Mouse (Mus musculus): Measurements from ENCODE around the gene Rpl18a. TPM values are rescaled to one million over a fixed set of nuclear protein-coding genes. Genes with fewer than 3 reads are reported as not detected.

Rpl18a gene
- polyA plus RNA-seq, 1 experiment from 2014 or later = 4,326 TPM

GRCm38 (mm10) chr8:70920049-70920922 is 23.1 kb upstream of the Rpl18a start:
- no peak overlapping the region for H3K9ac ChIP-seq
- WGBS = 89% methylated on average over 9 of the region's 9 CpGs
- no peaks in the 10 kb centered on the region for H3K27me3 ChIP-seq
- no peak overlapping the region for H3K27ac ChIP-seq
- no peaks in the 10 kb centered on the region for H3K4me1 ChIP-seq
- peaks cover 62% of the 10 kb centered on the region for H3K36me3 ChIP-seq
- no peak overlapping the region for H3K4me2 ChIP-seq
- H3K9me3 ChIP-seq (replicated peaks) = no peaks in the 10 kb centered on the region
- ATAC-seq (replicated peaks; ENCODE audit: low FRiP score) = no peak
- H3K4me3 ChIP-seq (replicated peaks) = no peak overlapping the region

DNA sequence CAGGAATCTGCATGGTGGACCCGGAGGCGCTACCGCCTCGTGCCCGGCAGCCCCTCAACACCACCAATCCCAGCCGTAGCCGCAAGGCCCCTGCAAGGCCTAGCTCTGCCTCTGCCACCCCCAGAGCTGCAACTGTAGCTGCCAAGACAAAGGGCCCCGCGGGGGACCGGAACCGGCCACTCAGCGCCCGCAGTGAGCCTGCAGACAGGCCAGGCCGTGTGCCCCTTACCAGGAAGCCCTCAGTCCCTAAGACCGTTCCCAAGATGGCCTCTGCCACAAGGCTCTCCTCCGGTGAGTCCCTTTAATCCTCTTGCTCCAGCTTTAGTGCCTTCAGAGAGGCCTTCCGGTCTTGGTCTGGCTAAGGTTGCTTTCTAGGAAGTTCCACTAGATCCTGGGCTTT is 17.5 kb upstream of the Rpl18a start:
- no peak for ATAC-seq (replicated peaks; ENCODE audit: low FRiP score)
- no peak overlapping the region for H3K27ac ChIP-seq
- no peak overlapping the region for H3K9ac ChIP-seq
- no peaks in the 10 kb centered on the region for H3K9me3 ChIP-seq (replicated peaks)
- no peaks in the 10 kb centered on the region for H3K4me1 ChIP-seq
- H3K4me2 ChIP-seq = no peak overlapping the region
- H3K4me3 ChIP-seq (replicated peaks) = no peak overlapping the region
- H3K27me3 ChIP-seq = no peaks in the 10 kb centered on the region
- peaks cover 91% of the 10 kb centered on the region for H3K36me3 ChIP-seq
- 96% methylated on average over 17 of the region's 17 CpGs for WGBS

DNA sequence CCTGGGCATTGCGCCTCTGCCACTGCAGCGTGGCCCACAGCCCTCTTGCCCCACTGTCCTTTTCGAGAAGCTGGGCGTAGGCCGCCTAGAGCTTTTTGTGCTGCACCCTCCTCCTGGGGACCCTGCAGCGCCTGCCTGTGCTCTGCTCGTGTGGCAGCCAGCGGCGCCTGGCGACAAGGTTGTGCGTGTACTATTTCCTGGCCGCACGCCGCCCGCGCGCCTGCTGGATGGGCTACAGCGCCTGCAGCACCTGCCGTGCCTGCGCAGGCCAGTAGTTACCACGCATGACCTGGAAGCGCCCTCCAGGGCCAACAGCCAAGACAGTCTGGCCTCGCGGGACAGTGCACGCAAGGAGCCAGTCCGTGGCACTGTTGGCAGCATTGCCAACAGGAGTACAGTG is 16.3 kb upstream of the Rpl18a start:
- WGBS = 93% methylated on average over 26 of the region's 26 CpGs
- Histone ChIP-seq H3K9ac (no peak overlapping the region), H3K27me3 (no peaks in the 10 kb centered on the region), H3K9me3 (replicated peaks) (no peaks in the 10 kb centered on the region), H3K36me3 (peaks cover 85% of the 10 kb centered on the region), H3K4me1 (no peaks in the 10 kb centered on the region), H3K4me3 (replicated peaks) (no peak overlapping the region), H3K4me2 (no peak overlapping the region), H3K27ac (no peak overlapping the region)
- ATAC-seq (replicated peaks; ENCODE audit: low FRiP score) = no peak

- Histone ChIP-seq H3K27me3 (no peaks in the 10 kb centered on the region), H3K9ac (no peak overlapping the region), H3K4me2 (no peak overlapping the region), H3K36me3 (peaks cover 79% of the 10 kb centered on the region), H3K4me1 (no peaks in the 10 kb centered on the region), H3K4me3 (replicated peaks) (no peak overlapping the region), H3K27ac (no peak overlapping the region), H3K9me3 (replicated peaks) (no peaks in the 10 kb centered on the region)
- WGBS = 92% methylated on average over 30 of the region's 30 CpGs
- no peak for ATAC-seq (replicated peaks; ENCODE audit: low FRiP score)
These were observed 15.7 kb upstream of the Rpl18a start for GRCm38 (mm10) chr8:70912955-70913354.

- WGBS = 76% methylated on average over 5 of the region's 5 CpGs
- no peak overlapping the region for H3K9ac ChIP-seq
- no peak overlapping the region for H3K4me2 ChIP-seq
- H3K27me3 ChIP-seq = no peaks in the 10 kb centered on the region
- peaks cover 65% of the 10 kb centered on the region for H3K36me3 ChIP-seq
- H3K27ac ChIP-seq = no peak overlapping the region
- no peak for ATAC-seq (replicated peaks; ENCODE audit: low FRiP score)
- H3K4me3 ChIP-seq (replicated peaks) = no peak overlapping the region
- H3K9me3 ChIP-seq (replicated peaks) = no peaks in the 10 kb centered on the region
- peaks cover 6% of the 10 kb centered on the region for H3K4me1 ChIP-seq
These were observed 14.4 kb upstream of the Rpl18a start for GRCm38 (mm10) chr8:70911596-70911995.

DNA sequence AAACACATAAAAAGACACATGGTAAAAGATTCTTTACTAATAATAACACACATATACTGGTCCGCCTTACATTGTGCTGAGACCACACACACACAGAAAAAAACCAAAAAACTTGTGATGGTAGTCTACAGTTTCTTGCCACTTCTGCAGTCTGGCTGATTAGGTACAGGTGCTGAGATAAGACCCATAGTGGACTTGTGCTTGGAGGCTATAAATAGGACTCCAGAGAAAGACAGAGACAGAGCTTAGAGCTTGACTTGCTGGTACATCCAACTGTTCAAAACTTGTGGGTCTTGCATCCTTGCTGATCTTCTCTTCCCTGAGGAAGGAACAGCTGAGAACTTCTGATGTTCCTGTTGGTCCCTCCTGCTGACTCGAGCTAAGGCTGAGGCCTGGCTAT is 10.3 kb upstream of the Rpl18a start:
- H3K4me2 ChIP-seq = no peak overlapping the region
- H3K9ac ChIP-seq = no peak overlapping the region
- peaks cover 6% of the 10 kb centered on the region for H3K27me3 ChIP-seq
- H3K9me3 ChIP-seq (replicated peaks) = no peaks in the 10 kb centered on the region
- WGBS = 88% methylated on average over 2 of the region's 2 CpGs
- H3K27ac ChIP-seq = no peak overlapping the region
- no peak for ATAC-seq (replicated peaks; ENCODE audit: low FRiP score)
- H3K4me3 ChIP-seq (replicated peaks) = no peak overlapping the region
- H3K36me3 ChIP-seq = peaks cover 25% of the 10 kb centered on the region
- peaks cover 19% of the 10 kb centered on the region for H3K4me1 ChIP-seq

DNA sequence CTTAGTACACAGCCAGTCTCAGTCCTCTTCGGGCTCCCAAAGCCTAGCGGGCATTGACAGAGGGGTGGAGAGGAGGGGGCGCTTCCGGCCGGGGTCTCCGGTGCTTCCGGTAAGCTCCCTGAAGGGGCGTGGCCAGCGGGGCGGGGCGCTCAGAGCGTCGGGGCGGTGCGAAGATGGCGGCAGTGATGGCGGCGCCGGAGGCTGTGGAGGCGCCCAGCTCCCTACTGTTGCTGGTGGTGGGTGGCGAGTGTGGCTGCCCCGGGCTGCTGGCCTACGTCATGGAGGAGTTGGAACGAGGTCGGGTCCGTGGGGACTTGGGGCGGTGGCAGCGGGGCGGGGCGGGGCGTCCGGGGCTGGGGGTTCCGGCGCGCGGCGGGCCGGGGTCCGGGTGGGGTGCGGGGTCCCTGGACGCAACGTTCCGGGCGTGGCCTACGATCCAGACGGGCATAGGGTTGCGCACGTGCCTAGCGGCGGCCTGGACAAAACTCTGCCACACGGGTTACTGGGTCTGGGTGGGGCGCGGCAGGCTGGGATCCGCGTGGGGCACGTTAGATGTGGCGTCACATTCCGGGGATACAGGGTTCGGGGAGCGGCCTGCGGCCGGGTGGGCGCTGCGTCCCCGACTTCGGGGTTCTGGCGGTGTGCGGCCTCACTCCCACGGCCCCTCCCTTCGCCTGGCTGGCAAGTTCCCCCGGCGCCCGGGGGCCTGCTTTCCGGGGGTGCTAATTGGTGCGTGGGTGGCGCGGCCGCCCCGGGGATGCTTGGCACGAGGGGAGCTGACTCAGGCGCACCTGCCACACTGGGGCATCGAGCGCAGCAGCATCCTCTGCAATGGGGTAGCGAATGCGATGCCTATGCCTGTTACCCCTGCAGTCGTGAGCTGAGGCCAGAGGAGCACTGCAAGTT is 8.9 kb upstream of the Rpl18a start, which contains the start of gene Map1s:
Gene Map1s, plus strand, starts transcription at position 102 of the 906 bp plus-strand sequence.
- Histone ChIP-seq H3K4me1 (peaks cover 19% of the 10 kb centered on the region), H3K4me2 (peak within 1 kb of the TSS; percentile 93), H3K9ac (peak within 1 kb of the TSS; percentile 87), H3K4me3 (replicated peaks) (peak within 1 kb of the TSS; percentile 93), H3K27ac (peak within 1 kb of the TSS; percentile 93), H3K27me3 (peaks cover 11% of the 10 kb centered on the region), H3K9me3 (replicated peaks) (no peaks in the 10 kb centered on the region), H3K36me3 (peaks cover 10% of the 10 kb centered on the region; the same call in 1 of the 2 replicates)
- WGBS = under 1% methylated on average over 86 of the region's 86 CpGs
- peak; percentile 93 for ATAC-seq (replicated peaks; ENCODE audit: low FRiP score)

- Histone ChIP-seq H3K27ac (peak overlapping the region; percentile 93), H3K27me3 (peaks cover 11% of the 10 kb centered on the region), H3K4me1 (peaks cover 19% of the 10 kb centered on the region), H3K4me2 (peak overlapping the region; percentile 93), H3K4me3 (replicated peaks) (peak overlapping the region; percentile 93), H3K9me3 (replicated peaks) (no peaks in the 10 kb centered on the region), H3K36me3 (peaks cover 5% of the 10 kb centered on the region; the same call in 1 of the 2 replicates), H3K9ac (peak overlapping the region; percentile 87)
- WGBS = 15% methylated on average over 8 of the region's 8 CpGs
- ATAC-seq (replicated peaks; ENCODE audit: low FRiP score) = peak; percentile 27; the same call in 1 of the 2 replicates
These were observed 8.2 kb upstream of the Rpl18a start for GRCm38 (mm10) chr8:70905463-70905830.

GRCm38 (mm10) chr8:70904532-70904931 is 7.3 kb upstream of the Rpl18a start:
- no peak for ATAC-seq (replicated peaks; ENCODE audit: low FRiP score)
- no peak overlapping the region for H3K4me2 ChIP-seq
- H3K27ac ChIP-seq = 0 out of 2 replicates have a peak overlapping the region, but pooled peaks have one; percentile 93
- H3K9ac ChIP-seq = no peak overlapping the region
- 51% methylated on average over 4 of the region's 4 CpGs for WGBS
- peaks cover 5% of the 10 kb centered on the region; the same call in 1 of the 2 replicates for H3K36me3 ChIP-seq
- peaks cover 11% of the 10 kb centered on the region for H3K27me3 ChIP-seq
- peaks cover 19% of the 10 kb centered on the region for H3K4me1 ChIP-seq
- no peaks in the 10 kb centered on the region for H3K9me3 ChIP-seq (replicated peaks)
- no peak overlapping the region for H3K4me3 ChIP-seq (replicated peaks)

DNA sequence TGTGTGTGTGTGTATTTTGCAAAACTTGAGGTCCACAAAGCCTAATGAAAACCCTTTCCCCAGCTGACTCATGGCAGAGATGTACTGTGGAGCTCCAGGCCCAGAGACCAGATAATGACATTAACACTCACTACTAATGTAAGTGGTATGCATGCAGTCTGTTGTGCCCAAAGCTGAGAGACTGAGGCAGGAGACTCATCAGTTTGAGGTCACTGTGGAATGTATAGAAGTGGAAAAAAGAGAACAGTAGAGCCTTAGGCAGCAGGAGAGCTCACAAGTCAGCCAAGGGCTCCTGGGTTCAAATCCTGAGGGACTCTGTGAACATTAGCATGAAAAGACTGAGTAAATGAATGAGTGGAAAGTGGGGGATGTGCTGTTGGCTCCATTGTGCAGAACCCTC is 6.4 kb upstream of the Rpl18a start:
- Histone ChIP-seq H3K9ac (no peak overlapping the region), H3K27ac (no peak overlapping the region), H3K4me3 (replicated peaks) (no peak overlapping the region), H3K9me3 (replicated peaks) (no peaks in the 10 kb centered on the region), H3K4me2 (no peak overlapping the region), H3K4me1 (peaks cover 20% of the 10 kb centered on the region), H3K36me3 (no peaks in the 10 kb centered on the region), H3K27me3 (peaks cover 11% of the 10 kb centered on the region)
- no peak for ATAC-seq (replicated peaks; ENCODE audit: low FRiP score)

- Histone ChIP-seq H3K4me1 (peaks cover 25% of the 10 kb centered on the region), H3K9ac (no peak overlapping the region), H3K4me3 (replicated peaks) (no peak overlapping the region), H3K27ac (no peak overlapping the region), H3K9me3 (replicated peaks) (no peaks in the 10 kb centered on the region), H3K4me2 (no peak overlapping the region), H3K36me3 (no peaks in the 10 kb centered on the region), H3K27me3 (peaks cover 11% of the 10 kb centered on the region)
- no peak for ATAC-seq (replicated peaks; ENCODE audit: low FRiP score)
- 47% methylated on average over 4 of the region's 4 CpGs for WGBS
These were observed 5.9 kb upstream of the Rpl18a start for GRCm38 (mm10) chr8:70903112-70903511.

GRCm38 (mm10) chr8:70902211-70902610 is 5.0 kb upstream of the Rpl18a start:
- 27% methylated on average over 5 of the region's 5 CpGs for WGBS
- peaks cover 25% of the 10 kb centered on the region for H3K4me1 ChIP-seq
- no peak overlapping the region for H3K4me2 ChIP-seq
- no peaks in the 10 kb centered on the region for H3K36me3 ChIP-seq
- H3K9me3 ChIP-seq (replicated peaks) = no peaks in the 10 kb centered on the region
- no peak overlapping the region for H3K4me3 ChIP-seq (replicated peaks)
- no peak for ATAC-seq (replicated peaks; ENCODE audit: low FRiP score)
- H3K27ac ChIP-seq = no peak overlapping the region
- H3K27me3 ChIP-seq = peaks cover 11% of the 10 kb centered on the region
- H3K9ac ChIP-seq = no peak overlapping the region
